Mouse (Mus musculus): Measurements from ENCODE around the gene Calhm1. TPM values are rescaled to one million over a fixed set of nuclear protein-coding genes. Genes with fewer than 3 reads are reported as not detected.

The Calhm1 gene
- total RNA-seq, 2 experiments from 2014 or later = not detected

Other genes with a start within 250 kb of the Calhm1 start
- gene Ina, start 129.6 kb downstream of the Calhm1 start, total RNA-seq (2021) = not detected
- gene Nt5c2, start 129.1 kb downstream of the Calhm1 start, total RNA-seq (2021) = 10 to 100 TPM in 1 of 2 experiments, 1 to 10 TPM in 1; 6.3 to 10.2 TPM
- gene Pcgf6, start 93.3 kb downstream of the Calhm1 start, total RNA-seq (2021) = 1 to 10 TPM; 3.4 to 4.1 TPM
- gene Taf5, start 76.5 kb downstream of the Calhm1 start, total RNA-seq (2021) = 1 to 10 TPM; 2.1 to 2.8 TPM
- gene Usmg5, start 53.6 kb downstream of the Calhm1 start, total RNA-seq (2021) = 1,000 to 10,000 TPM; 1,041 to 1,197 TPM
- gene Pdcd11, start 53.5 kb downstream of the Calhm1 start, total RNA-seq (2021) = 1 to 10 TPM; 6.4 to 8.0 TPM
- gene Calhm2, start 6.0 kb downstream of the Calhm1 start, total RNA-seq (2021) = 1 to 10 TPM; 1.4 to 2.4 TPM
- gene Calhm3, start 13.5 kb upstream of the Calhm1 start, total RNA-seq (2021) = not detected
- gene Neurl1a, start 34.6 kb upstream of the Calhm1 start, total RNA-seq (2021) = 100 to 1,000 TPM; 116 to 129 TPM